Mouse (Mus musculus) cerebellum, adult 11-12 months (tissue): ENCODE results near the gene Ctu1.
"Not testable (repeated sequence)": the region's sequence is repeated elsewhere in the genome, so short reads cannot be mapped to it uniquely, and the experiment has no call there.

Experiments
- DNase-seq: peaks from one replicate; pipeline ENCODE4 v3.0.0; 2022

The Ctu1 gene

DNA sequence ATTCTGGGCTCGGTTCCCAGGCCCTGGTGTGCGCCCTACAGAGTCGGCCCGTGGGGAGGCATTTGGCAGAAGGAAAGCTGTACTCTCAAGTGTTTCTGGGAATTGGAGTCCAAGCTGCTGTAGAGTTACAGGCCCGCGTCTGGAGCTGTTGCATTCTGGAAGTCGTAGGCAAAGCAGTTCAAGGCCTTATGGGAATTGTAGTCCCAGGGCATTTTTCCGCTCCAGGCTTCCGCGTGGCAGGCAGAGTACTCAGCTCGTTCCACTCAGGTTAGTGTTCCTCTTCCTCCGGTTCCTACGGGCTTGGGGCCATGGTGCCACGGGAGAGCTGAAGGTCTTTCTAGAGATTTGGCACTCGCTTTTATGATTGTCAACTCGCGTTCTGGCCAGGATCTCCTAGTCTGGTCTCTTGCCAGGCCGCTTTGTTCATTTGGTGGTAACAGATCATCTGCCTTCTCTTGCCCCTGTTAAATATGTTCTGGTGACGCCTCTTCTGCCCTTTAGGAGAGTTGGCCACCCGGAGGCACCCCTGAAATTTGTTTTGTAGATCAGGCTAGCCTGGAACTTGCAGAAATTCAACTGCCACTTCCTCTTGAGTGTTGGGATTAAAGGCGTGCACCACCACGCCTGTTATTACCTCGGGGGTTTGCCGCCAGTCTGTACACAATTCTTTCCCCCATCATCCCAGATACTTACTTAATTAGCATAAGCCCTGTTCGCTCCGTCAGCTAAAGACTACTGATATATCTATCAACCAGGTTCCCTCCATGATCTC is at the start of gene Ctu1:
Gene Ctu1 (plus strand): TSS at position 208 of the 772 bp plus-strand sequence.
- peak; percentile 92 for DNase-seq

DNA sequence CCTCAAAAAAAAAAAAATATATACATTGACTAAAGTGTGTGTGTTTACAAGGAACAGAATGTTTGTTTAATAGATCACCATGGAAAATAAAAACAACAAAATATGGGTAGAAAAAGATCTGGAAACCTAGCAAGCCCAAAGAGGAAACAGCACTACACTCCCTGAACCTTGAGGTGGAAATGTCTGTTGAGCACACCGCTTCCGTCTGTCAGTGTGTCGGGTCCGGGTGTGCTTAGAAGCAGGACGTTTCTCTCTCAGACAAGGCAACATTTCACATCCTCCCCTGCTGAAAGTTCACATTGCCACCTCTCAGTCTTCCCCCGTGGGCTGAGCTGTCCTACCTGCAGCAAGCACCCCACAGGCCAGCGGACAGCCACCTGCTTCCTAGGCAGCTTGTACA is 48.9 kb upstream of the Ctu1 start:
- DNase-seq: no peak

GRCm38 (mm10) chr7:43623819-43624218 is 48.0 kb upstream of the Ctu1 start:
- DNase-seq: no peak

DNA sequence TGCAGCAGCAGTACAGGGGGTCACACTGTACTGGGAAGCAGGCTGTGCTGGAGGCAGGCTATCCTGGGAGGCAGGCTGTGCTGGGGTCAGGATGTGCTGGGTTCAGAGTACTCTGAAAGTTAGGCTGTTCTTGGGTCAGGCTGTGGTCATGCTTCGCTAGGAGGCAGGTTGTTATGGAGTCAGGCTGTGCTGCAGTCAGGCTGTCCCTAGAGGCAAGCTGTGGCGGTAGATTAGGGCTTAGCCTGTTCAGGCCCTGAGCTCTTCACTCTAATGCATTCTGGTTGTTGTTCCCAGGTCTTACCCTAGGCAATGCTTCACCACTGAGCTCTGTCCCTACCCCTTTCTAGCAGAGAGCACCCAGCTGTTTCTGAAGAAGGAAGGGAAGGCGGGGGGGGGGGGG is 46.8 kb upstream of the Ctu1 start:
- no peak for DNase-seq

DNA sequence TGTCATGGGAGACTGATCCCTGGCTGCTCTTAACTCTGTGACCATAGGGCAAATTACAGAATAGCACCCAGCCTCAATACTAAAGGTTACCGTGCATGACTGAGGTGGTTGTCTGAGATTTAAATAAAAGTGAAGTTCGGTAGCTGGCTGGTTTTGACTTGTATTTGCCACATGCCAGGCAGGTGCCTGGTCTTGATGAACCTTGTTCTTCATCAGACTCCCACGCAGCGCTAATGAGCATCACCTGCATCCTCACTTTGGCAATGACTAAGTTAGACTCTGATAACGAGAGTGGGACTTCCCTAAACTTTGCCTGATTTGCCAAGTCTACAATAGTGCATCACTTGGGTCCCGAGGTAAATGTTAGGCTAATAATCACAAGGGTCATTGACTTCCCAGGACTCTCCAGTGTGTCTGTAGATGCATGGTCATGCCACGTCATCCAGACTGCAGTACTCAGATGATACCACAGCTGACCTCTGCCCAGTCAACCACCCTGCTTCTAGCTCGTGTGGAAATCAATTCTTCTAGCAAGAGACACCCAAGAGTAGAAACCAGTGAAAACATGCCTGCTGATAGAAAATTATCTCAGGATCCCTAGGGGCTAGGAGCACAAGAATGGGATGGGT is 45.9 kb upstream of the Ctu1 start:
- no peak for DNase-seq

GRCm38 (mm10) chr7:43633940-43634339 is 37.9 kb upstream of the Ctu1 start:
- no peak for DNase-seq

- DNase-seq: no peak
These were observed 37.3 kb upstream of the Ctu1 start, which contains the start of gene Ceacam18 for GRCm38 (mm10) chr7:43634500-43634899. Gene Ceacam18, plus strand, starts transcription at chr7:43634707.

DNA sequence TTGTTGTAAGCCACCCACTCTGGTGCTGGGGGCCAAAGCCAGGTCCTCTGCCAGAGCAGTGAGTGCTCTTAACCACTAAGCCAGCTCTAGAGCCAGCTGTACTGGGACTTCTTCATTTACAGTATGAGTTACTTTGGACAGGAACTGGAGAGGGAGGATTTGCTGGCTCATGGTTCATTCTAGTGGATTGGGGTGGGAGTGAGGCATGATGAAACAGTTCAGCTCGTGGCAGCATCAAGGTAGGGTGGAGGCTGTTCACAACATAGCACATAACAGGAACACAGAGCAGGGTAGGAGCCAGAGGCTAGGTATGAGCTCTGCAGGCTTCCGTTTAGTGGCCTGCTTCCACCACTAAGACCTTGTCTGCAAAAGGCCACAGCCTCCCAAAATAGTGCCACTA is 35.6 kb upstream of the Ctu1 start:
- DNase-seq: no peak

DNA sequence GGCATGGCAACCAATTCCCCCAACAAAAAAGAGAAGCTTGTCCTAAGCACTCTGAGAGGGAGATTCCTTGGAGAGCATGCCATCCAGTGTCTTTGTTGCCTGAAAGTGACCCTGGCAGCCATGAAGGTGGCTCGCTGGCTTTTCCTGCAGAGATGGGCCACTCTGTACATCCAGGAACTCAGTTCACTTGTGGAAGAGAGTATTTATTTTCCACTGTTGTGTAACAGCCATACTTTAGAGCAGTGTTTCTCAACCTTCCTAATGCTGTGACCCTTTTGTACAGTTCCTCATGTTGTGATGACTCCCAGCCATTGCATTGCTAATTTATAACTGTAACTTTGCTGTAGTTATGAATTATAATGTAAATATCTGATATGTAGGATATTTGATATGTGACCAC is 34.7 kb upstream of the Ctu1 start:
- no peak for DNase-seq

GRCm38 (mm10) chr7:43642587-43642986 is 29.2 kb upstream of the Ctu1 start:
- DNase-seq: no peak

DNA sequence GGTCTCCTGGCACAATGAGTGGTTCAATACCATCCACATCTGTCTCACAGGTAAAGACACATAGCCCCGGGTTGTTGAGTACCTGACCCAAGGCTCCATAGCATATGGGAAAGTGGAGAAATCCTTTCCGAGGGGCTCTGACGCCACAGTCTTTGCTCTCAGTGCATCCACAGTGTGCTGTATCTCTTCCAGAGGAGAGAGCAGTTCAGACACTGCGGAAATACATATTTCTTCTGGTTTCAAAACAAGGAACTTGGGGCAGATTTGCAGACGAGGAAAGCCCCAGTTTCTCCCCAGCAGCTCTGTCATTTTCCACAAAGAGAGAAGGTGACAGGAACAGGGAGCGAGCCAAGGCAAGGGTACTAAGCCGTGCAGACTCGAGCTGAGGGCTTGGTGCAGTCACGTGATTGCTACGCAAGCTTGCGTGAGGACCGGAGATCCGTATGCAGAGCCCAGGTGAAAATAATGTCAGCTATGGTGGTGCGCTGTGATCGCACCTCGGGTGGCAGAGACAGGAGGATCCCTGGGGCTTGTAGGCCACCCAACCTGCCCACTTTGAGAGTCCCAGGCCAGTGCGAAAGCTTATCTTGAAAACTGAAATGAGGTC is 28.7 kb upstream of the Ctu1 start:
- DNase-seq: no peak

- no peak for DNase-seq
These were observed 19.1 kb upstream of the Ctu1 start for GRCm38 (mm10) chr7:43652683-43653082.

GRCm38 (mm10) chr7:43654519-43654918 is 17.3 kb upstream of the Ctu1 start:
- DNase-seq: no peak

DNA sequence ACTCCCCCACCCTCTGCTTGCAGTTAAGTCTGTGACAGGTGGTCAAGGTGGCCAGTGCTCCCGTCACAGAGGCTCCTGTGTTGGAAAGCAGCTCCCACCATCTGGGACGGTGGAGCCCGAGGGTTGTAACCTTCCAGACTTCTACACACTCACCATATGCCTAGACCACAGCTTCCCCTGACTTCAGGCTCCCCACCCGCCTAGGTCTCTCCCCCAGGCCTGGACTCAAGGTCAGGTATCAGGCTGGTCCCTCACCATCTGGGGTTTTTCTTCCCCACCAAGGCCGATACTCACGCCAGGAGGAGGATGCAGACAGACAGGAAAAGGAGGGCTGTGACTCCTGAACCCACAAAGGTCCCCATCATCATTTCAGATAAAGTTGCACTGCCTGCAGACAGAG is 15.6 kb upstream of the Ctu1 start:
- DNase-seq: no peak

GRCm38 (mm10) chr7:43660002-43660401 is 11.8 kb upstream of the Ctu1 start, which contains the start of gene Siglece:
Gene Siglece, minus strand, starts transcription at chr7:43660161.
- no peak for DNase-seq

DNA sequence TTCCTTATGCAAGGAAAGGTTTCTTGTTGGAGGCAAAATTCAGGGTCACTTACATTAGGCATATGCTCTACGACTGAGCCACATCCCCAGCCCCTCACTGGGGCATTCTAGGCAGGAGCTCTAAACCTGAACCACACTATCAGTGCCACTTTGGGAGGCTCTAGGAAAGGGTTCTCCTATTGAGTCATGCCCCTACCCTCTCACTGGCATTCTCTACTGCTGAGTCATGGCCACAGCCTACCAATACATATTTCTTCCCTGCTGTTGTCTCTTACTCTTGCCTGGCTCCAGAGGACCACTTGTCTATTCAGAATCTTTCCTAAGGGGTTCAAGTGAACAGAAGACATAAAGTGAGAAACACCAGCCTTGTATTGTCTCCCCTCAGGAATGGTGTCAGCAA is 9.0 kb upstream of the Ctu1 start:
- no peak for DNase-seq

DNA sequence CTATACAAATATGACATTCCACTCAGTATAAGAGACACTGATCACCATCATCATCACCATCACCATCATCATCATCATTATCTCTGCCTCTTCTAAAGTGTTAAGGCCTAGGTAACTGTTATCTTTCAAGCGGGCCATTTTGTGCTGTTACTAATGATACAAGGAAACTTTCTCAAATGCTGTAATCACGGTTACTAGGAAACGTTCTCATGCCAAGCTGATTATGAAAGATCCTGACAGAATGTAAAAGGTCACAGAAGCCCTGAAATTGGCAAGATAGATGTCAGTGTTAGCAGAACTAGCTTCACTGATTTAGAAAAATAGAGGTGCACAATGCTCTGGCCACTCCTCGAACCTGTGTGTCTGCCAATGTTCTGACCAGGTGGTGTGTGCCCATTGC is 4.6 kb upstream of the Ctu1 start:
- not testable (repeated sequence) for DNase-seq

- no peak for DNase-seq
These were observed 3.2 kb upstream of the Ctu1 start for GRCm38 (mm10) chr7:43668582-43668981.

DNA sequence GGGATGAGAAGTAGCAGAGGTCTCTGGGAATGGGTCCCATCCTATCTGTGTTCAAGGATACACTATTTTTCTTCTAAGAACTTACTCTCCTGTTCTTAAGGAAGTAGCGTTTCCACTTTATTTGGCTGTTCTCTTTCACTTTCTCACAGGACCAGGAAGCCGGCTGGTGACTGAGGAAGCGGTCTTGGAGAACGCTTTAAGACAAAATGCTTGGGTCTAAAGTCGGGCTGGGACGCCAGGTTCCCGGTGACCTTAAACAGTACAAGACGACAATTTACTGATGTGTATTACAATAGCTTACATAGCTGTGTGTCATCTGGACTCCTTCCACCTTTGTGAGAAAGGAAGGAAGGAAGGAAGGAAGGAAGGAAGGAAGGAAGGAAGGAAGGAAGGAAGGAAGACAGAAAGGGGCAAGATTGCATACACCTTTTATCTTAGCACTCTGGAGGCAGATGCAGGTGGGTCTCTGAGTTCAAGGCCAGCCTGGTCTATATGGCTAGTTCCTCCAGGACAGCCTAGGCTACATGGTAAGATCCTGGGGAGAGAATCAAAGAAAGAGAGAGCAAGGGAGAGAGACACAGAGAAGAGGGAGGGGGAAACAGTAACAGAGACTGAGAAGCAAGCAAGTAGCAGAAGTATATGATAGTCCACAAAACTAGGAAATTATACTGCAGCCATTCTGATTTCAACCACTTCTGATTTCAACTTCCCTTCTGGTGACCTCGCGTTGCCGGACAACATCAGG is 580 bp upstream of the Ctu1 start:
- DNase-seq: peak; percentile 35

DNA sequence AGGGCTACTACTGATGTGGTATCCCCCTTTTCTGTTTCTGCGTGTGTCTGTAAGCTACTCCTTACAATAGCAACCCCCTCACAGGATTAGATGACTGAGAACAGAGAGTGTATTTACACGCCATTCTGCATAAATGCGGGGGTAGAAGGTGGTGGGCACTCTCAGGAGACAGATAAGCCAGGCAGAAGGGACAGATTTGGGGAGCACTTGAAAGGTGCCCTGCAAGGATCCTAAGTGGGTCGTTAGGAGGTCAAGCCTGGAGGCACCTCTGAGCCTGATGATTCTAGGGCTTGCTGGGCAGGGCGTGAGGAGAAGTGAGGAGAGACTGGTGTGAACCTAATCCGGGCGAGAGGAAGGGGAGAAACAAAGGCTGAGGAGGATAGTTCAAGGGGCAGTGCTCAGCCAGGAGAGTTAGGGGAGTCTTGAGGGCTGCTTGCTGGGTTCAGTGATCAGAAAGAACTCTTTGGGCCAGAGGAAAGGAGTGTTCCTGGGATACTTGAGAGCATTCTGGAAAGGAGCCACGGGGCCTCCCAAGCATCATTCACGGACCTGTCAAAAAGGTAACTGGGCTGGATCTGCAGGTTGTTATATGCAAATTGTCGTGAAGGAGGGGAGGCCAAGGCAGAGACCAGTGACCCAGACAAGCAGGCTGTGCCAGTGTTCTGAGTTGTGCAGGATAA is 905 bp downstream of the Ctu1 start:
- DNase-seq: peak; percentile 41

GRCm38 (mm10) chr7:43675091-43675490 is 3.3 kb downstream of the Ctu1 start:
- peak; percentile 28 for DNase-seq

- DNase-seq: no peak
These were observed 6.7 kb downstream of the Ctu1 start for GRCm38 (mm10) chr7:43678517-43678916.

GRCm38 (mm10) chr7:43680960-43681359 is 9.1 kb downstream of the Ctu1 start:
- peak; percentile 21 for DNase-seq
